Mouse (Mus musculus) forebrain, embryonic 15.5 days (tissue): ENCODE measurements around the gene Smim6. TPM values are rescaled to one million over a fixed set of nuclear protein-coding genes. Genes with fewer than 3 reads are reported as not detected.

Source experiments
- ATAC-seq: fragments of 200-750 bp; cut with Nextera tagmentation; replicated peaks from 2 replicates; pipeline ENCODE4 v1.8.0; 2017; ENCODE audit warnings: mild to moderate bottlenecking, moderate TSS enrichment, moderate library complexity
- H3K27ac ChIP-seq: fragments of 300-500 bp; sonication (generic); replicated peaks from 2 replicates; pipeline ENCODE4 v1.5.1; 2015; ENCODE audit warnings: mild to moderate bottlenecking, inconsistent platforms
- H3K27me3 ChIP-seq: fragments of 300-500 bp; sonication (generic); 2 replicates; pipeline ENCODE4 v1.6.1; 2015; ENCODE audit warnings: inconsistent platforms
- H3K36me3 ChIP-seq: fragments of 300-500 bp; sonication (generic); 2 replicates; pipeline ENCODE4 v1.6.1; 2015; ENCODE audit warnings: mild to moderate bottlenecking, inconsistent platforms
- H3K4me1 ChIP-seq: fragments of 300-500 bp; sonication (generic); 2 replicates; pipeline ENCODE4 v1.6.1; 2015; ENCODE audit warnings: inconsistent platforms
- H3K4me2 ChIP-seq: fragments of 300-500 bp; sonication (generic); replicated peaks from 2 replicates; pipeline ENCODE4 v1.6.1; 2015; ENCODE audit warnings: mild to moderate bottlenecking, inconsistent platforms
- H3K4me3 ChIP-seq: fragments of 300-500 bp; sonication (generic); 2 replicates; pipeline ENCODE4 v1.5.1; 2015; ENCODE audit warnings: mild to moderate bottlenecking, inconsistent platforms
- H3K9ac ChIP-seq: fragments of 300-500 bp; sonication (generic); replicated peaks from 2 replicates; pipeline ENCODE4 v1.6.1; 2015; ENCODE audit warnings: mild to moderate bottlenecking, inconsistent platforms
- H3K9me3 ChIP-seq: fragments of 300-500 bp; sonication (generic); 2 replicates; pipeline ENCODE4 v1.6.1; 2016; ENCODE audit warnings: inconsistent platforms
- WGBS: fragments of 180-500 bp; shearing (Covaris S2); methylation state at CpG from one replicate; pipeline ENCODE4 v1.1.7; 2015; ENCODE audit warnings: mixed read lengths; 5-methylcytosine and 5-hydroxymethylcytosine counted together
- polyA plus RNA-seq: library from polyadenylated mRNA; unstranded; fragments of >200 nt; fragmentation: Nextera tagmentation; extraction: Ambion mirVana; gene quantifications from 2 replicates; pipeline ENCODE4 v1.2.1, GENCODE M21; 2015

Gene Smim6
- polyA plus RNA-seq, 1 experiment from 2014 or later, result 0.94 TPM

- Histone ChIP-seq H3K36me3 (peaks cover 19% of the 10 kb centered on the region), H3K4me3 (no peak overlapping the region), H3K4me2 (no peak overlapping the region), H3K27ac (no peak overlapping the region), H3K27me3 (no peaks in the 10 kb centered on the region), H3K9ac (no peak overlapping the region), H3K9me3 (no peaks in the 10 kb centered on the region), H3K4me1 (no peaks in the 10 kb centered on the region)
- ATAC-seq, result no peak
- WGBS, result 87% methylated on average over 1 of the region's 1 CpGs
These were observed 10.2 kb downstream of the Smim6 start for GRCm38 (mm10) chr11:115921986-115922385.

DNA sequence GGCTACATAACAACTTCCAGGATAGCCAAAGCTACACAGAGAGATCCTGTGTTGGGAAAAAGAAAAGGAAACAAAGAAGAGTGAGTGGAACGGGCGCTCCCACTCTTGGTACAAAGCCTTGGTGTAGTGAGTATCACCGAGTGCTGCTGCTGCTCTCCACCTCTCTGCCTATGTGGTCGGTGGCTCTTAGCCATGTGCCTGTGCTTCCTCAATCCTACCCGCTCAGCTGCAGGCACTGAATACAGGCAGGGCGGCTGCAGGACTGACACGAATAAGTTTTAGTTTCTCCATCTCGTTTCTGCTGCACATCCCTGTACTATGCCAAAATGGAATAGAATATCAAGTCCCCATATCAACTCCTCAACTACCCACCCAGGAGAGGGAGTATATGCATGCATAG lies 17.2 kb downstream of the Smim6 start:
- Histone ChIP-seq H3K4me2 (no peak overlapping the region), H3K27me3 (no peaks in the 10 kb centered on the region), H3K9me3 (no peaks in the 10 kb centered on the region), H3K27ac (no peak overlapping the region), H3K36me3 (peaks cover 15% of the 10 kb centered on the region), H3K4me3 (no peak overlapping the region), H3K4me1 (peaks cover 22% of the 10 kb centered on the region), H3K9ac (no peak overlapping the region)
- 85% methylated on average over 8 of the region's 8 CpGs for WGBS
- no peak for ATAC-seq

GRCm38 (mm10) chr11:115929818-115930217 lies 18.0 kb downstream of the Smim6 start:
- no peak for ATAC-seq
- H3K36me3 ChIP-seq, result peaks cover 15% of the 10 kb centered on the region; the same call in 1 of the 2 replicates
- 84% methylated on average over 3 of the region's 3 CpGs for WGBS
- H3K4me1 ChIP-seq, result peaks cover 30% of the 10 kb centered on the region
- no peak overlapping the region for H3K9ac ChIP-seq
- H3K9me3 ChIP-seq, result no peaks in the 10 kb centered on the region
- no peak overlapping the region for H3K4me2 ChIP-seq
- H3K27me3 ChIP-seq, result no peaks in the 10 kb centered on the region
- H3K4me3 ChIP-seq, result no peak overlapping the region
- no peak overlapping the region for H3K27ac ChIP-seq

GRCm38 (mm10) chr11:115931235-115931634 lies 19.4 kb downstream of the Smim6 start:
- no peak overlapping the region for H3K4me3 ChIP-seq
- no peak overlapping the region for H3K4me2 ChIP-seq
- no peaks in the 10 kb centered on the region for H3K27me3 ChIP-seq
- ATAC-seq, result no peak
- H3K9me3 ChIP-seq, result no peaks in the 10 kb centered on the region
- H3K9ac ChIP-seq, result no peak overlapping the region
- H3K36me3 ChIP-seq, result peaks cover 15% of the 10 kb centered on the region; the same call in 1 of the 2 replicates
- 77% methylated on average over 3 of the region's 3 CpGs for WGBS
- H3K27ac ChIP-seq, result no peak overlapping the region
- peaks cover 34% of the 10 kb centered on the region for H3K4me1 ChIP-seq

- under 1% methylated on average over 28 of the region's 28 CpGs for WGBS
- Histone ChIP-seq H3K4me1 (peaks cover 34% of the 10 kb centered on the region), H3K4me3 (peak within 1 kb of the TSS; percentile 87), H3K9ac (peak within 1 kb of the TSS; percentile 83), H3K36me3 (peaks cover 19% of the 10 kb centered on the region), H3K27me3 (no peaks in the 10 kb centered on the region), H3K27ac (peak within 1 kb of the TSS; percentile 65), H3K9me3 (no peaks in the 10 kb centered on the region), H3K4me2 (peak within 1 kb of the TSS; percentile 94)
- ATAC-seq, result peak; percentile 100
These were observed 21.4 kb downstream of the Smim6 start, which contains the start of the genes Sap30bp and Recql5 for GRCm38 (mm10) chr11:115933108-115933746. Gene Sap30bp, plus strand, starts transcription at chr11:115933282. Gene Recql5, minus strand, starts transcription at chr11:115933477.

GRCm38 (mm10) chr11:115933747-115934110 lies 21.9 kb downstream of the Smim6 start:
- Histone ChIP-seq H3K4me2 (peak overlapping the region; percentile 94), H3K9ac (peak overlapping the region; percentile 83), H3K36me3 (peaks cover 20% of the 10 kb centered on the region), H3K4me3 (peak overlapping the region; percentile 87), H3K27ac (peak overlapping the region; percentile 65), H3K4me1 (peaks cover 34% of the 10 kb centered on the region), H3K9me3 (no peaks in the 10 kb centered on the region), H3K27me3 (no peaks in the 10 kb centered on the region)
- ATAC-seq, result peak; percentile 73
- WGBS, result under 1% methylated on average over 16 of the region's 16 CpGs

- no peaks in the 10 kb centered on the region for H3K27me3 ChIP-seq
- no peak overlapping the region for H3K4me3 ChIP-seq
- WGBS, result 40% methylated on average over 6 of the region's 6 CpGs
- no peak for ATAC-seq
- no peak overlapping the region for H3K9ac ChIP-seq
- H3K36me3 ChIP-seq, result peaks cover 59% of the 10 kb centered on the region
- peaks cover 4% of the 10 kb centered on the region for H3K4me1 ChIP-seq
- H3K4me2 ChIP-seq, result no peak overlapping the region
- H3K9me3 ChIP-seq, result no peaks in the 10 kb centered on the region
- H3K27ac ChIP-seq, result no peak overlapping the region
These were observed 28.0 kb downstream of the Smim6 start for GRCm38 (mm10) chr11:115939690-115940329.

GRCm38 (mm10) chr11:115941980-115942379 lies 30.2 kb downstream of the Smim6 start:
- Histone ChIP-seq H3K4me1 (no peaks in the 10 kb centered on the region), H3K9me3 (no peaks in the 10 kb centered on the region), H3K9ac (no peak overlapping the region), H3K27me3 (no peaks in the 10 kb centered on the region), H3K4me3 (no peak overlapping the region), H3K4me2 (no peak overlapping the region), H3K27ac (no peak overlapping the region), H3K36me3 (peaks cover 60% of the 10 kb centered on the region)
- ATAC-seq, result no peak
- WGBS, result 83% methylated on average over 7 of the region's 7 CpGs

- no peaks in the 10 kb centered on the region for H3K4me1 ChIP-seq
- no peak overlapping the region for H3K9ac ChIP-seq
- peaks cover 51% of the 10 kb centered on the region for H3K36me3 ChIP-seq
- H3K4me3 ChIP-seq, result no peak overlapping the region
- H3K4me2 ChIP-seq, result no peak overlapping the region
- H3K9me3 ChIP-seq, result no peaks in the 10 kb centered on the region
- ATAC-seq, result no peak
- no peak overlapping the region for H3K27ac ChIP-seq
- H3K27me3 ChIP-seq, result no peaks in the 10 kb centered on the region
- 90% methylated on average over 8 of the region's 8 CpGs for WGBS
These were observed 33.4 kb downstream of the Smim6 start for GRCm38 (mm10) chr11:115945247-115945646.

GRCm38 (mm10) chr11:115946221-115946828 lies 34.5 kb downstream of the Smim6 start:
- 87% methylated on average over 9 of the region's 9 CpGs for WGBS

DNA sequence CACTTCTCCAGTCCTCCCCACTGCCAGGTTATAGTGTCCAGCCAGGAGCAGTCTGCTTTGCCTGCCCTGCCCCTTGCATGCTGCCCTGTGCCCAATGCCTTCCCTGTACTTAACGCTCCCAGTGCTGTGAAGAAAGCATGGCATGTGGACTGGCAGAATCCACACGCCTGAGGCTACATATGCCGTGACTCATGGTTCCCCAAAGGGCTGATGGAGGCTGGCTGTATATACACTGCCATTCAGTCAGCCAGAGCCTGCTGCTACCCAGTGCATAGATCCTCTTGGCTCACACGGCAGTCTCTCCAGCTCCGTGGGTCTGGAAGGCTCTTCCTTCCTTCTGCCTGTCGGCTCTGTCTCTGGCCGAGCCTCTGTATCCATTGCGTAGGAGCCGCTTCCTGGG lies 36.5 kb downstream of the Smim6 start:
- Histone ChIP-seq H3K4me3 (no peak overlapping the region), H3K9ac (no peak overlapping the region), H3K27me3 (no peaks in the 10 kb centered on the region), H3K36me3 (peaks cover 61% of the 10 kb centered on the region), H3K4me2 (no peak overlapping the region), H3K9me3 (no peaks in the 10 kb centered on the region), H3K4me1 (no peaks in the 10 kb centered on the region), H3K27ac (no peak overlapping the region)
- WGBS, result 91% methylated on average over 9 of the region's 9 CpGs
- ATAC-seq, result no peak

More at GRCm38 (mm10) chr11:115946221-115946828, 34.5 kb downstream of the Smim6 start:
- H3K4me1 ChIP-seq, result no peaks in the 10 kb centered on the region
- H3K9ac ChIP-seq, result no peak overlapping the region
- no peaks in the 10 kb centered on the region for H3K27me3 ChIP-seq
- peaks cover 56% of the 10 kb centered on the region for H3K36me3 ChIP-seq
- no peaks in the 10 kb centered on the region for H3K9me3 ChIP-seq
- no peak overlapping the region for H3K4me3 ChIP-seq
- no peak overlapping the region for H3K4me2 ChIP-seq
- H3K27ac ChIP-seq, result no peak overlapping the region
- ATAC-seq, result no peak

DNA sequence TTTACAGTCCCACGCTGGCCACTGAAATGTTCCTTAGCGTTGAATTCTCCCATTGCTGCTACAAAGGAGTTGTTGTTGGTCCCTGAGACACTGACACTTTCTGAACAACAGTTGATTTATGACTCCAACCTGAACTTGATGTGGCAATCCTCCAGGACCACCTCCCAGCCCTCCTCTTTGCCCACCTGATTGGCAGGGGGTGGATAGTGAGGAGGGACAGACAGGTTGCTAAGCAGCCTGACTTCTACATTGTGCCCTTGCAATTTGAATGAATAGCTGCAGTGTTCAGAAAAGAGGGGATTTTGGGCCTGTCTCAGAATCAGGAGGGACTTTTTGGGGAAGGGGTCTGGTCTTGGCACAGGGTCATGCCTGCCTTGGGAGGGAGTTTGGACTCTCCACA lies 38.9 kb downstream of the Smim6 start:
- 82% methylated on average over 2 of the region's 2 CpGs for WGBS
- Histone ChIP-seq H3K4me1 (peaks cover 7% of the 10 kb centered on the region), H3K36me3 (peaks cover 57% of the 10 kb centered on the region), H3K27me3 (no peaks in the 10 kb centered on the region), H3K27ac (no peak overlapping the region), H3K4me3 (no peak overlapping the region), H3K9ac (no peak overlapping the region), H3K9me3 (no peaks in the 10 kb centered on the region), H3K4me2 (no peak overlapping the region)
- no peak for ATAC-seq
